ENCODE assay signal across 19 mouse cellular contexts in the genomic region with DNA sequence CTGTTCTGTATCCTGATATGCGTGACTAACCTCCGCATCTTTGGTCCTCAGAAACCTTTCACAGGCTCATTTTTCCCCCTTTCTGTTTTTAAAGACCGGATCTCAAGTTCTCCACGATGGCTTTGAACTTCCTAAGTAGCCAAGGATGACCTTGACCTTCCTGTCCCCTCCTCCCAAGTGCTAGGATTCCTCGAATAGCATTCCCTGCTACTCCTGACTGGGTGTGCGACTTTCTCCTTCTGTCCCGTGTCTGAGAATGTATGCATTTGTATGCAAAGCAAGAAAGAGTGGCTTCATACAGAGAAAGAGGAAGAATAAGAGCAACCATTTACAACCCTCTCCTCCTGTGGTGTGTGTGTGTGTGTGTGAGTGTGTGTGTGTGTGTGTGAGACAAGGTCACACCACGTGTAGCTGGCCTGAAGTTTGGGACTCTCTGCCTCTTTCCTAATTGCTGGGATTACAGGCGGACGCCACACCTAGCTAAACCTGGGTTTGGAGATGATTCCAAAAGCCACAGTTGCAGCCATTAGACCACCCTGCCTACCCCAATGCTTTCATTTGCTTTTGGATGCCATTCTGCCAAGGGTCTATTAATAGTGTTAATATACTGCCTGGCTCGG. TPM values are rescaled to one million over a fixed set of nuclear protein-coding genes. Genes with fewer than 3 reads are reported as not detected.
DNase-seq lines count a peak whose midpoint lies in the region; ATAC-seq and TF ChIP-seq lines count a peak whose summit lies in the region.
"Had no signal": no experiment of that assay in that cellular context is flagged by ENCODE, and none has a peak within 500 bp of the region (broad histone marks: within the 10 kb centered on the region; RNA-seq: fewer than 3 reads in every experiment).

No protein-coding gene starts in this region.

- 57% methylated on average over 11 of the region's 11 CpGs for WGBS in heart, adult 2 months
- 46% methylated on average over 11 of the region's 11 CpGs for WGBS in lung, embryonic 16.5 days
- 63% methylated on average over 11 of the region's 11 CpGs for WGBS in stomach, embryonic 15.5 days

- TF ChIP-seq RAD21 in MEL (IDR thresholded peaks at IDR 0.05; ENCODE audit: low read depth, low read length), result no peak

- H3K4me2 ChIP-seq in lung, embryonic 16.5 days (ENCODE audit: low read depth, low read length), result no peak overlapping the region
- no peak overlapping the region for H3K4me2 ChIP-seq in stomach, embryonic 15.5 days
- H3K4me2 ChIP-seq: embryonic facial prominence, embryonic 12.5 days; hindbrain, embryonic 12.5 days; intestine, embryonic 15.5 days; limb, embryonic 15.5 days had no signal

- H3K4me3 ChIP-seq in heart, adult 2 months, result no peak overlapping the region
- H3K4me3 ChIP-seq in lung, embryonic 16.5 days (ENCODE audit: low read length), result no peak overlapping the region
- H3K4me3 ChIP-seq in MEL (ENCODE audit: control insufficient read depth in 1 of 2, insufficient read depth in 1 of 2, low read depth in 2 of 2, low read length in 2 of 2), result no peak overlapping the region
- H3K4me3 ChIP-seq in stomach, embryonic 15.5 days (replicated peaks), result no peak overlapping the region
- H3K4me3 ChIP-seq: embryonic facial prominence, embryonic 12.5 days; hindbrain, embryonic 12.5 days; intestine, embryonic 15.5 days; limb, embryonic 15.5 days; myocyte had no signal

- TF ChIP-seq EP300 in heart, adult 2 months (IDR thresholded peaks at IDR 0.05; ENCODE audit: insufficient read depth, low read depth, low read length), result no peak
- no peak for TF ChIP-seq EP300 in MEL (IDR thresholded peaks at IDR 0.05; ENCODE audit: low read depth in 1 of 2, low read length in 2 of 2)

- H3K4me1 ChIP-seq in heart, adult 2 months (ENCODE audit: control insufficient read depth, insufficient read depth, low read length), result peaks cover 11% of the 10 kb centered on the region; the same call in 1 of the 2 replicates
- H3K4me1 ChIP-seq in lung, embryonic 16.5 days (replicated peaks; ENCODE audit: control insufficient read depth, insufficient read depth, low read length), result no peaks in the 10 kb centered on the region
- H3K4me1 ChIP-seq in MEL (ENCODE audit: control insufficient read depth in 1 of 2, insufficient read depth in 2 of 2, low read length in 2 of 2), result no peaks in the 10 kb centered on the region
- no peaks in the 10 kb centered on the region for H3K4me1 ChIP-seq in stomach, embryonic 15.5 days
- H3K4me1 ChIP-seq: embryonic facial prominence, embryonic 12.5 days; hindbrain, embryonic 12.5 days; intestine, embryonic 15.5 days; limb, embryonic 15.5 days had no signal

- H3K9me3 ChIP-seq in lung, embryonic 16.5 days (ENCODE audit: control insufficient read depth, low read length), result no peaks in the 10 kb centered on the region
- H3K9me3 ChIP-seq in MEL (replicated peaks; ENCODE audit: insufficient read depth, low read length), result no peaks in the 10 kb centered on the region
- no peaks in the 10 kb centered on the region for H3K9me3 ChIP-seq in stomach, embryonic 15.5 days
- H3K9me3 ChIP-seq: embryonic facial prominence, embryonic 12.5 days; intestine, embryonic 15.5 days; limb, embryonic 15.5 days had no signal

- TF ChIP-seq CTCF in heart, adult 2 months (IDR thresholded peaks at IDR 0.05), result no peak
- no peak for TF ChIP-seq CTCF in MEL (IDR thresholded peaks at IDR 0.05 in 2 of 3, conservative IDR thresholded peaks at IDR 0.05 in 1 of 3; ENCODE audit: control insufficient read depth in 1 of 3, insufficient read depth in 1 of 3, low read depth in 2 of 3, low read length in 3 of 3, poor library complexity in 1 of 3, severe bottlenecking in 1 of 3)

- H3K36me3 ChIP-seq in heart, adult 2 months (ENCODE audit: control insufficient read depth, insufficient read depth, low read length), result no peaks in the 10 kb centered on the region; the same call in 1 of the 2 replicates
- no peaks in the 10 kb centered on the region for H3K36me3 ChIP-seq in lung, embryonic 16.5 days (ENCODE audit: control insufficient read depth, insufficient read depth, low read length)
- H3K36me3 ChIP-seq in MEL (ENCODE audit: control insufficient read depth in 1 of 2, insufficient read depth in 2 of 2, low read length in 2 of 2), result peaks cover 0 to 6% of the 10 kb centered on the region in 2 experiments; a peak in 2 of 4 replicates
- no peaks in the 10 kb centered on the region for H3K36me3 ChIP-seq in stomach, embryonic 15.5 days
- H3K36me3 ChIP-seq: embryonic facial prominence, embryonic 12.5 days; hindbrain, embryonic 12.5 days; intestine, embryonic 15.5 days; limb, embryonic 15.5 days had no signal

- H3K27ac ChIP-seq in heart, adult 2 months, result peak overlapping the region; percentile 87
- peak overlapping the region; percentile 66 for H3K27ac ChIP-seq in lung, embryonic 16.5 days (ENCODE audit: low read length)
- H3K27ac ChIP-seq in MEL (ENCODE audit: control insufficient read depth, low read depth, low read length), result no peak overlapping the region
- peak overlapping the region; percentile 35; the same call in 1 of the 2 replicates for H3K27ac ChIP-seq in stomach, embryonic 15.5 days
- H3K27ac ChIP-seq: embryonic facial prominence, embryonic 12.5 days; hindbrain, embryonic 12.5 days; intestine, embryonic 15.5 days; limb, embryonic 15.5 days had no signal

- H3K27me3 ChIP-seq in heart, adult 2 months (ENCODE audit: control insufficient read depth, insufficient read depth, low read length), result no peaks in the 10 kb centered on the region
- no peaks in the 10 kb centered on the region for H3K27me3 ChIP-seq in lung, embryonic 16.5 days (ENCODE audit: control insufficient read depth, insufficient read depth, low read depth, low read length)
- H3K27me3 ChIP-seq in MEL (ENCODE audit: control insufficient read depth in 1 of 2, insufficient read depth in 2 of 2, low read length in 2 of 2), result no peaks in the 10 kb centered on the region
- H3K27me3 ChIP-seq in stomach, embryonic 15.5 days (replicated peaks), result no peaks in the 10 kb centered on the region
- H3K27me3 ChIP-seq: embryonic facial prominence, embryonic 12.5 days; hindbrain, embryonic 12.5 days; intestine, embryonic 15.5 days; limb, embryonic 15.5 days had no signal

- DNase-seq in heart, adult 2 months, result peak in 1 of 2 experiments; percentile 30
- DNase-seq in heart, postnatal 14 days, result no peak
- no peak for DNase-seq in lung, postnatal 4 days
- DNase-seq in MEL (ENCODE audit: low read depth, low spot score), result no peak
- no peak for DNase-seq in urinary bladder, adult 2 months (ENCODE audit: low spot score)
- no peak for DNase-seq in yolk sac, embryonic 10.5 days (ENCODE audit: low spot score)
- DNase-seq: gastrocnemius, postnatal 25 days; lung, adult 18-20 months; spleen, adult 18-20 months had no signal

- no peaks in the 10 kb centered on the region for H3K79me2 ChIP-seq in heart, adult 2 months (replicated peaks; ENCODE audit: control insufficient read depth, insufficient read depth, low read length)
- H3K79me2 ChIP-seq in MEL (ENCODE audit: control insufficient read depth, insufficient read depth, low read length, poor library complexity), result no peaks in the 10 kb centered on the region

- H3K9ac ChIP-seq in heart, adult 2 months (ENCODE audit: low read depth, low read length), result no peak overlapping the region
- no peak overlapping the region for H3K9ac ChIP-seq in lung, embryonic 16.5 days (ENCODE audit: low read length)
- no peak overlapping the region for H3K9ac ChIP-seq in MEL (ENCODE audit: control insufficient read depth, low read depth, low read length, poor library complexity, severe bottlenecking)
- H3K9ac ChIP-seq in stomach, embryonic 15.5 days, result no peak overlapping the region
- H3K9ac ChIP-seq: embryonic facial prominence, embryonic 12.5 days; hindbrain, embryonic 12.5 days; intestine, embryonic 15.5 days; limb, embryonic 15.5 days had no signal

- intact Hi-C loops in heart, adult 2 months (cut with DNase I), result no loop called here
- intact Hi-C loops in heart, postnatal 14 days (cut with DNase I), result loop anchor here (2.0 kb wide), 1 partner anchor 75 kb away; no protein-coding TSS in a partner anchor

- ATAC-seq in lung, embryonic 16.5 days (ENCODE audit: low read depth), result no peak
- ATAC-seq in stomach, embryonic 15.5 days (ENCODE audit: insufficient read depth, low FRiP score, low read depth), result no peak
- ATAC-seq: intestine, embryonic 15.5 days had no signal

- no peak for TF ChIP-seq POLR2A in heart, adult 2 months (IDR thresholded peaks at IDR 0.05; ENCODE audit: insufficient read depth, low read depth, low read length)
- TF ChIP-seq POLR2A in MEL (IDR thresholded peaks at IDR 0.05; ENCODE audit: control insufficient read depth in 1 of 2, insufficient read depth in 1 of 2, low read depth in 1 of 2, low read length in 2 of 2, poor library complexity in 1 of 2), result no peak

TF ChIP-seq in MEL, 35 proteins besides CTCF, POLR2A, EP300 and RAD21:
- TF ChIP-seq SIN3A (IDR thresholded peaks at IDR 0.05; ENCODE audit: low read length) (peak; percentile 32; the same call in 1 of the 2 replicates), MAX (IDR thresholded peaks at IDR 0.05; ENCODE audit: low read length) (no peak)

RNA-seq across cellular contexts. Expression of a gene that starts 1.3 kb away (rescaled TPM):
- 10 to 100 TPM in 1 of 2 experiments, 1 to 10 TPM in 1; 9.3 to 12.4 TPM for total RNA-seq in heart, adult 2 months (2021)
- 5.6 and 8.2 TPM in 2 replicates for polyA plus RNA-seq in heart, adult 2 months (2012; rRNA removed)
- total RNA-seq in heart, postnatal 14 days (2021), result 10 to 100 TPM; 11.8 to 12.3 TPM
- polyA plus RNA-seq in lung, embryonic 16.5 days (2015; fragmentation: Nextera tagmentation; extraction: Ambion mirVana), result 4.5 and 5.1 TPM in 2 replicates
- total RNA-seq in MEL (2012; rRNA removed), result 4.7 and 5.2 TPM in 2 replicates
- polyA plus RNA-seq in MEL (2012; ENCODE audit: insufficient read depth in 1 of 2, insufficient read length in 2 of 2, low read depth in 1 of 2, low replicate concordance in 2 of 2, missing spikeins in 1 of 2), result 1 to 10 TPM in 1 of 2 experiments, not detected in 1; 6.4 TPM
- polyA plus RNA-seq in stomach, embryonic 15.5 days (2015; fragmentation: Nextera tagmentation; extraction: Ambion mirVana), result 3.8 and 4.0 TPM in 2 replicates
- polyA plus RNA-seq in urinary bladder, adult 2 months (2012; rRNA removed), result 5.7 and 6.4 TPM in 2 replicates

RNA-seq across cellular contexts. Expression of a gene that starts 5.7 kb away (rescaled TPM):
- not detected for total RNA-seq in heart, adult 2 months (2021)
- polyA plus RNA-seq in heart, adult 2 months (2012; rRNA removed), result 0.27 TPM in 1 of 2 replicates, not detected in the other
- not detected for total RNA-seq in heart, postnatal 14 days (2021)
- 1.2 and 2.1 TPM in 2 replicates for polyA plus RNA-seq in lung, embryonic 16.5 days (2015; fragmentation: Nextera tagmentation; extraction: Ambion mirVana)
- not detected in 2 replicates for total RNA-seq in MEL (2012; rRNA removed)
- not detected for polyA plus RNA-seq in MEL (2012; ENCODE audit: insufficient read depth in 1 of 2, insufficient read length in 2 of 2, low read depth in 1 of 2, low replicate concordance in 2 of 2, missing spikeins in 1 of 2)
- polyA plus RNA-seq in stomach, embryonic 15.5 days (2015; fragmentation: Nextera tagmentation; extraction: Ambion mirVana), result 1.7 and 2.1 TPM in 2 replicates
- polyA plus RNA-seq in urinary bladder, adult 2 months (2012; rRNA removed), result 0.18 and 0.72 TPM in 2 replicates
- total RNA-seq: gastrocnemius, postnatal 25 days; layer of hippocampus, postnatal 10 days; left cerebral cortex, postnatal 10 days had no signal
- polyA plus RNA-seq: C2C12, myocyte had no signal
